Mouse (Mus musculus) inflammation-experienced regulatory T-cells, adult 16 weeks (primary cell): ENCODE measurements around the gene Nab1. TPM values are rescaled to one million over a fixed set of nuclear protein-coding genes. Genes with fewer than 3 reads are reported as not detected.

ENCODE experiments used
- polyA plus RNA-seq: library from polyadenylated mRNA; unstranded; fragments of 100-300 nt; shearing (Covaris generic); gene quantifications from one replicate; pipeline ENCODE4 v1.2.1, GENCODE M21; 2017

Nab1 gene
- polyA plus RNA-seq, result 15.0 TPM

GRCm38 (mm10) chr1:52500314-52500981 is at the start of gene Nab1:
Gene Nab1 (minus strand): TSS chr1:52500679.

Other genes starting within 250 kb of the Nab1 start
- gene Nemp2, start 130.0 kb upstream of the Nab1 start, polyA plus RNA-seq, result 44.4 TPM
- 3.6 TPM for gene Mfsd6, start 226.8 kb upstream of the Nab1 start, polyA plus RNA-seq